Comparison of ENCODE assay signal across 12 mouse cellular contexts in the genomic region with DNA sequence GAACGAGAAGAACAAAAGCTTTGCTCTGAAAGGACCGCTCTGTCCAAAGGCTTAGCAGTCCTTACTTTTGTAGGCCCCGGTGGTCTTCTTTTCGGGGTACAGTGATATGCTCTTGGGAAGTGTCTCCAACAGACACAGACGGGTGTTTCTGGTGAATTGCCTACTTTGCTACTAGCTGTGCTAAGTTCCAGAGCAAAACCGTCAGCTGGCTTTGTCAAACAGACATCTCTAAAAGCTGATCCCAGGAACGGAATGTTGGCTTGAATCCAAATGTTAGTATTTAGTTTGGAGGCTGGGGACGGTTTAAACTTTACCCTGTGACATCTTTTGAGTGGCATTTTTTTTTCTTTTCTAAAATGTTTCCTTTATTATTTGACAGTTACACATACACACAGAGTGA.
DNase-seq lines count a peak whose midpoint lies in the region; ATAC-seq and TF ChIP-seq lines count a peak whose summit lies in the region.
"Had no signal": no experiment of that assay in that cellular context is flagged by ENCODE, and none has a peak within 500 bp of the region (broad histone marks: within the 10 kb centered on the region; RNA-seq: fewer than 3 reads in every experiment).

No protein-coding gene starts in this region.

- H3K4me2 ChIP-seq in heart, embryonic 11.5 days: no peak overlapping the region
- no peak overlapping the region for H3K4me2 ChIP-seq in lung, embryonic 15.5 days
- no peak overlapping the region for H3K4me2 ChIP-seq in liver, postnatal 0 days (ENCODE audit: low read depth, low read length)
- no peak overlapping the region for H3K4me2 ChIP-seq in hindbrain, embryonic 13.5 days
- H3K4me2 ChIP-seq: limb, embryonic 13.5 days had no signal

- TF ChIP-seq POLR2A in brain, embryonic 14.5 days (IDR thresholded peaks at IDR 0.05; ENCODE audit: borderline replicate concordance, extremely low read depth, insufficient read depth, insufficient read length, poor library complexity, severe bottlenecking): no peak

- H3K27me3 ChIP-seq in heart, embryonic 11.5 days (ENCODE audit: control insufficient read depth, insufficient read depth, low read length): no peaks in the 10 kb centered on the region
- no peaks in the 10 kb centered on the region for H3K27me3 ChIP-seq in lung, embryonic 15.5 days
- H3K27me3 ChIP-seq in liver, postnatal 0 days (ENCODE audit: insufficient read depth, low read length): no peaks in the 10 kb centered on the region
- H3K27me3 ChIP-seq in hindbrain, embryonic 13.5 days: no peaks in the 10 kb centered on the region

- no peak for ATAC-seq in heart, embryonic 11.5 days (replicated peaks; ENCODE audit: insufficient number of reproducible peaks, low FRiP score, low TSS enrichment)
- ATAC-seq in lung, embryonic 15.5 days (ENCODE audit: borderline replicate concordance, extremely low read depth, low FRiP score, low TSS enrichment): 0 out of 2 replicates have a peak, but pooled peaks have one; percentile 39
- ATAC-seq in liver, postnatal 0 days: peak; percentile 71
- ATAC-seq in CD4-positive, CD25-positive, alpha-beta regulatory T cell, adult 4 months: no peak
- no peak for ATAC-seq in hindbrain, embryonic 13.5 days (ENCODE audit: low FRiP score)

- peaks cover 15% of the 10 kb centered on the region for H3K4me1 ChIP-seq in heart, embryonic 11.5 days (ENCODE audit: control insufficient read depth, insufficient read depth, low read length)
- H3K4me1 ChIP-seq in lung, embryonic 15.5 days: peaks cover 21% of the 10 kb centered on the region
- H3K4me1 ChIP-seq in liver, postnatal 0 days (ENCODE audit: insufficient read depth): peaks cover 25% of the 10 kb centered on the region
- H3K4me1 ChIP-seq in hindbrain, embryonic 13.5 days (replicated peaks): peaks cover 8% of the 10 kb centered on the region

- no peak overlapping the region for H3K9ac ChIP-seq in heart, embryonic 11.5 days (ENCODE audit: low read depth, low read length)
- H3K9ac ChIP-seq in lung, embryonic 15.5 days: no peak overlapping the region
- H3K9ac ChIP-seq in liver, postnatal 0 days (replicated peaks): no peak overlapping the region
- no peak overlapping the region for H3K9ac ChIP-seq in hindbrain, embryonic 13.5 days
- H3K9ac ChIP-seq: limb, embryonic 13.5 days had no signal

- TF ChIP-seq CTCF in brain, embryonic 14.5 days (IDR thresholded peaks at IDR 0.05; ENCODE audit: borderline replicate concordance, extremely low read depth, insufficient read depth, insufficient read length): no peak
- no peak for TF ChIP-seq CTCF in liver, postnatal 0 days (IDR thresholded peaks at IDR 0.05; ENCODE audit: low read depth)

- H3K9me3 ChIP-seq in heart, embryonic 11.5 days (replicated peaks; ENCODE audit: control insufficient read depth, low read length): no peaks in the 10 kb centered on the region
- H3K9me3 ChIP-seq in lung, embryonic 15.5 days: no peaks in the 10 kb centered on the region
- H3K9me3 ChIP-seq in liver, postnatal 0 days (ENCODE audit: low read length): no peaks in the 10 kb centered on the region
- no peaks in the 10 kb centered on the region for H3K9me3 ChIP-seq in hindbrain, embryonic 13.5 days

- TF ChIP-seq EP300 in liver, postnatal 0 days (IDR thresholded peaks at IDR 0.05; ENCODE audit: low read depth): no peak

- DNase-seq in heart, adult 8-10 months (ENCODE audit: low spot score): peak; percentile 30
- no peak for DNase-seq in lung, postnatal 4 days
- DNase-seq in brain, embryonic 14.5 days (ENCODE audit: low read depth): peak; percentile 49
- DNase-seq in liver, postnatal 0 days: no peak
- DNase-seq: adrenal gland, postnatal 14 days; layer of hippocampus, adult 9-11 months; thymus, postnatal 14 days had no signal

- H3K36me3 ChIP-seq in heart, embryonic 11.5 days (ENCODE audit: control insufficient read depth, insufficient read depth, low read length): no peaks in the 10 kb centered on the region
- no peaks in the 10 kb centered on the region for H3K36me3 ChIP-seq in lung, embryonic 15.5 days
- no peaks in the 10 kb centered on the region for H3K36me3 ChIP-seq in liver, postnatal 0 days (replicated peaks; ENCODE audit: insufficient read depth, low read length)
- no peaks in the 10 kb centered on the region for H3K36me3 ChIP-seq in hindbrain, embryonic 13.5 days
- H3K36me3 ChIP-seq: limb, embryonic 13.5 days had no signal

- H3K27ac ChIP-seq in heart, embryonic 11.5 days (ENCODE audit: low read depth, low read length): no peak overlapping the region
- no peak overlapping the region for H3K27ac ChIP-seq in lung, embryonic 15.5 days
- H3K27ac ChIP-seq in liver, postnatal 0 days (ENCODE audit: low read depth): peak overlapping the region; percentile 76
- H3K27ac ChIP-seq in hindbrain, embryonic 13.5 days: no peak overlapping the region
- H3K27ac ChIP-seq: limb, embryonic 13.5 days had no signal

- no peak overlapping the region for H3K4me3 ChIP-seq in heart, embryonic 11.5 days (ENCODE audit: low read depth, low read length)
- no peak overlapping the region for H3K4me3 ChIP-seq in lung, embryonic 15.5 days
- no peak overlapping the region for H3K4me3 ChIP-seq in liver, postnatal 0 days (ENCODE audit: low read depth, low read length)
- no peak overlapping the region for H3K4me3 ChIP-seq in hindbrain, embryonic 13.5 days
- H3K4me3 ChIP-seq: limb, embryonic 13.5 days had no signal

- WGBS in heart, embryonic 11.5 days (ENCODE audit: insufficient replicate concordance): 53% methylated on average over 8 of the region's 8 CpGs
- WGBS in lung, embryonic 15.5 days: 31% methylated on average over 8 of the region's 8 CpGs
- WGBS in liver, postnatal 0 days (ENCODE audit: insufficient replicate concordance): 61% methylated on average over 8 of the region's 8 CpGs
- 60% methylated on average over 8 of the region's 8 CpGs for WGBS in hindbrain, embryonic 13.5 days

Comparison
In these comparisons a context has a peak if more than half of its experiments do, and no peak if none do; other contexts are left out.
1. DNase-seq: peak in heart, adult 8-10 months (single experiment) and brain, embryonic 14.5 days (single experiment); none in lung, postnatal 4 days (0 of 2) and liver, postnatal 0 days (single experiment).
2. ATAC-seq: peak in lung, embryonic 15.5 days (single experiment) and liver, postnatal 0 days (single experiment); none in heart, embryonic 11.5 days (single experiment), CD4-positive, CD25-positive, alpha-beta regulatory T cell, adult 4 months (single experiment) and hindbrain, embryonic 13.5 days (single experiment).